Comparison of ENCODE assay signal across 11 mouse cellular contexts in genomic region chr9:31262226-31263105, GRCm38 (mm10). TPM values are rescaled to one million over a fixed set of nuclear protein-coding genes. Genes with fewer than 3 reads are reported as not detected.
DNase-seq lines count a peak whose midpoint lies in the region; ATAC-seq lines count a peak whose summit lies in the region.
"Had no signal": no experiment of that assay in that cellular context is flagged by ENCODE, and none has a peak within 500 bp of the region (broad histone marks: within the 10 kb centered on the region; RNA-seq: fewer than 3 reads in every experiment).

No protein-coding gene starts in this region.

- ATAC-seq in heart, embryonic 11.5 days (replicated peaks; ENCODE audit: insufficient number of reproducible peaks, low FRiP score, low TSS enrichment): no peak
- ATAC-seq in liver, embryonic 11.5 days (replicated peaks; ENCODE audit: low FRiP score): peak; percentile 71
- ATAC-seq: forebrain, embryonic 15.5 days had no signal

- H3K27ac ChIP-seq in heart, embryonic 11.5 days (ENCODE audit: low read depth, low read length): peak overlapping the region; percentile 35
- peak overlapping the region; percentile 53 for H3K27ac ChIP-seq in liver, embryonic 11.5 days (ENCODE audit: low read depth, low read length)
- H3K27ac ChIP-seq: forebrain, embryonic 15.5 days had no signal

- no peak overlapping the region for H3K4me3 ChIP-seq in heart, embryonic 11.5 days (ENCODE audit: low read depth, low read length)
- no peak overlapping the region for H3K4me3 ChIP-seq in liver, embryonic 11.5 days (ENCODE audit: low read depth, low read length)
- H3K4me3 ChIP-seq: forebrain, embryonic 15.5 days; megakaryocyte, embryonic 14.5 days had no signal

- no peak overlapping the region for H3K9ac ChIP-seq in heart, embryonic 11.5 days (ENCODE audit: low read depth, low read length)
- H3K9ac ChIP-seq in liver, embryonic 11.5 days (ENCODE audit: low read depth, low read length): peak overlapping the region; percentile 18; the same call in 1 of the 2 replicates
- H3K9ac ChIP-seq: forebrain, embryonic 15.5 days had no signal

- H3K36me3 ChIP-seq in heart, embryonic 11.5 days (ENCODE audit: control insufficient read depth, insufficient read depth, low read length): no peaks in the 10 kb centered on the region
- no peaks in the 10 kb centered on the region for H3K36me3 ChIP-seq in liver, embryonic 11.5 days (ENCODE audit: control insufficient read depth, insufficient read depth, low read length)
- H3K36me3 ChIP-seq: forebrain, embryonic 15.5 days had no signal

- peak; percentile 35 for DNase-seq in urinary bladder, postnatal 14 days (ENCODE audit: low spot score)
- DNase-seq in urinary bladder, adult 2 months (ENCODE audit: low spot score): no peak
- DNase-seq in liver, embryonic 11.5 days (ENCODE audit: low spot score): no peak
- peak; percentile 41 for DNase-seq in testis, postnatal 14 days (ENCODE audit: low spot score)
- DNase-seq in left cerebral cortex, adult 8-10 months (ENCODE audit: low spot score in 2 of 2): no peak
- no peak for DNase-seq in right cerebral cortex, adult 18-20 months
- no peak for DNase-seq in cerebellum, postnatal 36 days
- DNase-seq: retina, postnatal 1 day had no signal

- WGBS in heart, embryonic 11.5 days (ENCODE audit: insufficient replicate concordance): 17% methylated on average over 4 of the region's 4 CpGs
- WGBS in liver, embryonic 11.5 days: 34% methylated on average over 4 of the region's 4 CpGs

- H3K27me3 ChIP-seq in heart, embryonic 11.5 days (ENCODE audit: control insufficient read depth, insufficient read depth, low read length): no peaks in the 10 kb centered on the region
- H3K27me3 ChIP-seq in liver, embryonic 11.5 days (replicated peaks; ENCODE audit: control insufficient read depth, insufficient read depth, low read length): no peaks in the 10 kb centered on the region
- H3K27me3 ChIP-seq: forebrain, embryonic 15.5 days had no signal

- no peak overlapping the region for H3K4me2 ChIP-seq in heart, embryonic 11.5 days
- H3K4me2 ChIP-seq in liver, embryonic 11.5 days: no peak overlapping the region
- H3K4me2 ChIP-seq: forebrain, embryonic 15.5 days had no signal

- peaks cover 12% of the 10 kb centered on the region for H3K4me1 ChIP-seq in heart, embryonic 11.5 days (ENCODE audit: control insufficient read depth, insufficient read depth, low read length)
- H3K4me1 ChIP-seq in liver, embryonic 11.5 days (replicated peaks; ENCODE audit: control insufficient read depth, insufficient read depth, low read length): peaks cover 23% of the 10 kb centered on the region

- H3K9me3 ChIP-seq in heart, embryonic 11.5 days (replicated peaks; ENCODE audit: control insufficient read depth, low read length): no peaks in the 10 kb centered on the region
- H3K9me3 ChIP-seq in liver, embryonic 11.5 days (ENCODE audit: control insufficient read depth, low read length): no peaks in the 10 kb centered on the region
- H3K9me3 ChIP-seq: forebrain, embryonic 15.5 days had no signal

RNA-seq across cellular contexts. Expression of gene Prdm10, which starts 17.9 kb away (rescaled TPM):
- 6.7 and 7.4 TPM in 2 replicates for polyA plus RNA-seq in urinary bladder, adult 2 months (2012; rRNA removed)
- 4.7 and 5.5 TPM in 2 replicates for polyA plus RNA-seq in heart, embryonic 11.5 days (2014; fragmentation: Nextera tagmentation; extraction: Ambion mirVana)
- polyA plus RNA-seq in liver, embryonic 11.5 days (2014; fragmentation: Nextera tagmentation; extraction: Ambion mirVana): 5.7 and 6.5 TPM in 2 replicates
- 10 to 100 TPM; 16.5 to 20.0 (median 17.2) TPM for total RNA-seq in left cerebral cortex, adult 8-10 months (2022)

RNA-seq across cellular contexts. Expression of gene Aplp2, which starts 50.9 kb away (rescaled TPM):
- 943 and 1,034 TPM in 2 replicates for polyA plus RNA-seq in urinary bladder, adult 2 months (2012; rRNA removed)
- polyA plus RNA-seq in heart, embryonic 11.5 days (2014; fragmentation: Nextera tagmentation; extraction: Ambion mirVana): 271 and 345 TPM in 2 replicates
- 256 and 297 TPM in 2 replicates for polyA plus RNA-seq in liver, embryonic 11.5 days (2014; fragmentation: Nextera tagmentation; extraction: Ambion mirVana)
- total RNA-seq in left cerebral cortex, adult 8-10 months (2022): 100 to 1,000 TPM; 531 to 605 (median 581) TPM

Comparison
In these comparisons a context has a peak if more than half of its experiments do, and no peak if none do; other contexts are left out.
1. DNase-seq: peak in urinary bladder, postnatal 14 days (single experiment) and testis, postnatal 14 days (single experiment); none in urinary bladder, adult 2 months (single experiment), liver, embryonic 11.5 days (single experiment), left cerebral cortex, adult 8-10 months (0 of 2), right cerebral cortex, adult 18-20 months (single experiment) and cerebellum, postnatal 36 days (0 of 2).